Mouse (Mus musculus) neural tube, embryonic 13.5 days (tissue): ENCODE measurements around the gene Kansl1. TPM values are rescaled to one million over a fixed set of nuclear protein-coding genes. Genes with fewer than 3 reads are reported as not detected.

ENCODE experiments used
- ATAC-seq: fragments of 200-750 bp; cut with Nextera tagmentation; 2 replicates; pipeline ENCODE4 v1.8.0; 2017; ENCODE audit warnings: low read depth, mild to moderate bottlenecking, moderate TSS enrichment, moderate library complexity
- H3K27ac ChIP-seq: fragments of 300-500 bp; sonication (generic); replicated peaks from 2 replicates; pipeline ENCODE4 v1.5.1; 2015; ENCODE audit warnings: moderate library complexity, mild to moderate bottlenecking, inconsistent platforms
- H3K27me3 ChIP-seq: fragments of 300-500 bp; sonication (generic); 2 replicates; pipeline ENCODE4 v1.6.1; 2015; ENCODE audit warnings: mild to moderate bottlenecking, inconsistent platforms
- H3K36me3 ChIP-seq: fragments of 300-500 bp; sonication (generic); 2 replicates; pipeline ENCODE4 v1.6.1; 2015; ENCODE audit warnings: mild to moderate bottlenecking, inconsistent platforms
- H3K4me1 ChIP-seq: fragments of 300-500 bp; sonication (generic); replicated peaks from 2 replicates; pipeline ENCODE4 v1.6.1; 2015; ENCODE audit warnings: inconsistent platforms
- H3K4me2 ChIP-seq: fragments of 300-500 bp; sonication (generic); 2 replicates; pipeline ENCODE4 v1.6.1; 2015; ENCODE audit warnings: inconsistent platforms, mild to moderate bottlenecking, moderate library complexity
- H3K4me3 ChIP-seq: fragments of 300-500 bp; sonication (generic); 2 replicates; pipeline ENCODE4 v1.5.1; 2015; ENCODE audit warnings: mild to moderate bottlenecking, inconsistent platforms
- H3K9ac ChIP-seq: fragments of 300-500 bp; sonication (generic); 2 replicates; pipeline ENCODE4 v1.6.1; 2015; ENCODE audit warnings: moderate library complexity, mild to moderate bottlenecking, inconsistent platforms
- H3K9me3 ChIP-seq: fragments of 300-500 bp; sonication (generic); 2 replicates; pipeline ENCODE4 v1.6.1; 2016; ENCODE audit warnings: inconsistent platforms
- WGBS: fragments of 180-500 bp; shearing (Covaris S2); methylation state at CpG from one replicate; pipeline ENCODE4 v1.1.7; 2015; 5-methylcytosine and 5-hydroxymethylcytosine counted together
- polyA plus RNA-seq: library from polyadenylated mRNA; unstranded; fragments of >200 nt; fragmentation: Nextera tagmentation; extraction: Ambion mirVana; gene quantifications from 2 replicates; pipeline ENCODE4 v1.2.1, GENCODE M21; 2015

Gene Kansl1
- polyA plus RNA-seq, 1 experiment from 2014 or later: 28.9 TPM

DNA sequence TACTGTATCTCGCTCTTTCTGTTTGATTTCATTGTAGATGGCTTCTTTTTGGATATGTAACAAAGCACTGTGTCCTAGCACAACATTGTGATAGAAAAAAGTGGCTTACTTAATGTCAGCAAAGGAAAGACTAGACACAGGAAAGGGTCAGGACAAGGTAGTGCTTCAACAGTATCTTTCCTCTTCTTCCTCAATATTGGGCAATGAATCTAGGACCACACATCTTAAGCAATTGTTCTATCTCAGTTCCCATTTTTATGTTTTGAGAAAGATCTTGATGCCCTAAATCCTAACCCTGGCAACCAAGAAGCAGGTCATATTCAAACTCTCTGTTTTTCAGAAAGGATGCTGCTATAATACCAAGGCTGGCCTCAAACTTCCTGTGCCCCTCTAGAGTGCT lies 81.4 kb downstream of the Kansl1 start:
- no peak overlapping the region for H3K27ac ChIP-seq
- no peak overlapping the region for H3K4me3 ChIP-seq
- no peak overlapping the region for H3K9ac ChIP-seq
- no peaks in the 10 kb centered on the region for H3K27me3 ChIP-seq
- H3K36me3 ChIP-seq: no peaks in the 10 kb centered on the region
- H3K4me1 ChIP-seq: 0 out of 2 replicates have a peak, but pooled peaks cover 1% of the 10 kb centered on the region
- no peak for ATAC-seq
- H3K9me3 ChIP-seq: no peaks in the 10 kb centered on the region
- WGBS: 92% methylated on average over 1 of the region's 1 CpGs
- no peak overlapping the region for H3K4me2 ChIP-seq

GRCm38 (mm10) chr11:104386595-104386994 lies 82.1 kb downstream of the Kansl1 start:
- Histone ChIP-seq H3K9ac (no peak overlapping the region), H3K36me3 (no peaks in the 10 kb centered on the region), H3K4me2 (no peak overlapping the region), H3K4me3 (no peak overlapping the region), H3K27me3 (no peaks in the 10 kb centered on the region), H3K9me3 (no peaks in the 10 kb centered on the region), H3K4me1 (0 out of 2 replicates have a peak, but pooled peaks cover 7% of the 10 kb centered on the region), H3K27ac (no peak overlapping the region)
- 94% methylated on average over 1 of the region's 1 CpGs for WGBS
- no peak for ATAC-seq

DNA sequence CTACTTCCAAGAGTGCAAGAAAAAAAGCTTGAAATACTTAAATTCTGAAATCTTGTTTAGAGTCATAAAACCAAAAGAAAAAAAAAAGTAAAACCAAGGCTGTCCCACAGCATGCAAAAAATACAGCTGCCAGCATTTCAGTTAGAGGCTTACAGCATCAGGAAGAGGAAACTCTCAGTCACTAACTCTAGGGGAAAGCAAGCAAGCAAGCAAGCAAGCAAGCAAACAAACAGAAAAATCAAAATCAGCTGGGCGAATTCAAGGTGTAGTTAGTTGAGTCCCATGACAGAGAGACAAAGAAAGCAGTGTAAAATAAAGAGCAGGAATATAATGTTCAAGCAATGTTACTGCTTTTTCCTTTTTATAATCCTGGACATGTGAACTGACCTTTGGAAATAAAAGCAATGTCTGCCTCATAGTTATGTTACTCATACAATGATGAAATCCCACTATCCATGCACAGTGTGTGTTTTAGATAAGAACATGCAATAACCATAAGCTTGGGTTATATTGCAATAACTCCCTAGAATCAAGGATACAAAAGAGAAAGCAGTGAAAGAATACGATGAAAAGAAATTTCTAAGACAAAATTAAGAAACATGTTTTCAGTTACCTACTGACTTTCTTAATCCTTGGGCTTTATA lies 85.4 kb downstream of the Kansl1 start:
- Histone ChIP-seq H3K9me3 (no peaks in the 10 kb centered on the region), H3K4me1 (0 out of 2 replicates have a peak, but pooled peaks cover 7% of the 10 kb centered on the region), H3K4me3 (no peak overlapping the region), H3K9ac (no peak overlapping the region), H3K27ac (no peak overlapping the region), H3K4me2 (no peak overlapping the region), H3K27me3 (no peaks in the 10 kb centered on the region), H3K36me3 (no peaks in the 10 kb centered on the region)
- ATAC-seq: no peak
- 95% methylated on average over 2 of the region's 2 CpGs for WGBS

- 0 out of 2 replicates have a peak, but pooled peaks cover 7% of the 10 kb centered on the region for H3K4me1 ChIP-seq
- H3K9ac ChIP-seq: no peak overlapping the region
- no peaks in the 10 kb centered on the region for H3K9me3 ChIP-seq
- no peaks in the 10 kb centered on the region for H3K27me3 ChIP-seq
- ATAC-seq: no peak
- 84% methylated on average over 4 of the region's 4 CpGs for WGBS
- no peak overlapping the region for H3K4me3 ChIP-seq
- H3K4me2 ChIP-seq: no peak overlapping the region
- no peak overlapping the region for H3K27ac ChIP-seq
- 0 out of 2 replicates have a peak, but pooled peaks cover 5% of the 10 kb centered on the region for H3K36me3 ChIP-seq
These were observed 86.8 kb downstream of the Kansl1 start for GRCm38 (mm10) chr11:104381887-104382286.

DNA sequence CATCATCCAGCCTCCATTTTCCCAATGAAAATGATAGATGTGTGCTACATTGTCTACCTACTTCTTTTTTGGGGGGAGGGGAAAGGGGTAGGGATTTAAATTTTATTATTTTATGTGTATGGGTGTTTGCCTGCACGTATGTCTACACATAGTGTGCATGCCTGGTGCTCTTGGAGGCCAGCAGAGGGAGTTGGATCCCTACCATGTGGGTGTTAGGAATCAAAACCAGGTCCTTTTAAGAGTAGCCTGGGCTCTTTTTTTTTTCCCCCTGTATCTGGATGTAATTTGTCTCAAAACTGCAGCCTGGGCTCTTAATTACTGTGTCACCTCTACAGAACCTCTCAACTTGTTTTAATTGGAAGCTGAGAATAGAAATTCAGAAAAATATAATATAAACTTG lies 89.0 kb downstream of the Kansl1 start:
- Histone ChIP-seq H3K9ac (no peak overlapping the region), H3K36me3 (peaks cover 8% of the 10 kb centered on the region; the same call in 1 of the 2 replicates), H3K4me1 (0 out of 2 replicates have a peak, but pooled peaks cover 7% of the 10 kb centered on the region), H3K27ac (no peak overlapping the region), H3K4me3 (no peak overlapping the region), H3K27me3 (no peaks in the 10 kb centered on the region), H3K4me2 (no peak overlapping the region), H3K9me3 (no peaks in the 10 kb centered on the region)
- WGBS: 76% methylated on average over 1 of the region's 1 CpGs
- ATAC-seq: no peak

DNA sequence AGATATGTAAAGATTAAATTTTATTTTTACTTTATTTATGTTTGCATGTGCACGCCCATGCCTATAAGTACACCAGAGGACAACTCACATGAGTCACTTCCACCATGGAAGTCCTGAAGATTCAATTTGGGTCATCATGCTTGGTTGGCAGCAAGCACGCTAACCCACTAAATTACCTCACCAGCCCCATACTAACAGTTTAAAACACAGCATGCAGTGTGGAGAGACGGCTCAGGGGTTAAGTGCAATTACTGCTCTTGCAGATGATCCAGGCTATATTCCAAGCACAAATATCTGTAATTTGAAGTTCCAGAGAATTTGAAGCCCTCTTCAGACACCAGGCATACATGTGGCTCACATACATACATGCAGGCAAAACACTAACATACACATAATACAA lies 92.4 kb downstream of the Kansl1 start:
- Histone ChIP-seq H3K9ac (no peak overlapping the region), H3K4me3 (no peak overlapping the region), H3K4me1 (no peaks in the 10 kb centered on the region), H3K9me3 (no peaks in the 10 kb centered on the region), H3K27ac (no peak overlapping the region), H3K4me2 (no peak overlapping the region), H3K36me3 (peaks cover 15% of the 10 kb centered on the region), H3K27me3 (no peaks in the 10 kb centered on the region)
- WGBS: 88% methylated on average over 3 of the region's 3 CpGs
- no peak for ATAC-seq

GRCm38 (mm10) chr11:104367486-104368190 lies 101.0 kb downstream of the Kansl1 start:
- 89% methylated on average over 5 of the region's 5 CpGs for WGBS
- ATAC-seq: no peak
- H3K36me3 ChIP-seq: peaks cover 4% of the 10 kb centered on the region

GRCm38 (mm10) chr11:104363823-104364600 lies 104.6 kb downstream of the Kansl1 start:
- H3K4me2 ChIP-seq: no peak overlapping the region
- H3K36me3 ChIP-seq: peaks cover 3% of the 10 kb centered on the region; the same call in 1 of the 2 replicates
- no peak overlapping the region for H3K4me3 ChIP-seq
- no peaks in the 10 kb centered on the region for H3K9me3 ChIP-seq
- H3K4me1 ChIP-seq: no peaks in the 10 kb centered on the region
- no peaks in the 10 kb centered on the region for H3K27me3 ChIP-seq
- no peak for ATAC-seq
- WGBS: 93% methylated on average over 2 of the region's 2 CpGs
- no peak overlapping the region for H3K9ac ChIP-seq
- H3K27ac ChIP-seq: no peak overlapping the region

More at GRCm38 (mm10) chr11:104367486-104368190, 101.0 kb downstream of the Kansl1 start:
- H3K4me2 ChIP-seq: no peak overlapping the region
- no peaks in the 10 kb centered on the region for H3K4me1 ChIP-seq
- H3K27me3 ChIP-seq: no peaks in the 10 kb centered on the region
- no peaks in the 10 kb centered on the region for H3K9me3 ChIP-seq
- H3K27ac ChIP-seq: no peak overlapping the region
- H3K9ac ChIP-seq: no peak overlapping the region
- no peak overlapping the region for H3K4me3 ChIP-seq

DNA sequence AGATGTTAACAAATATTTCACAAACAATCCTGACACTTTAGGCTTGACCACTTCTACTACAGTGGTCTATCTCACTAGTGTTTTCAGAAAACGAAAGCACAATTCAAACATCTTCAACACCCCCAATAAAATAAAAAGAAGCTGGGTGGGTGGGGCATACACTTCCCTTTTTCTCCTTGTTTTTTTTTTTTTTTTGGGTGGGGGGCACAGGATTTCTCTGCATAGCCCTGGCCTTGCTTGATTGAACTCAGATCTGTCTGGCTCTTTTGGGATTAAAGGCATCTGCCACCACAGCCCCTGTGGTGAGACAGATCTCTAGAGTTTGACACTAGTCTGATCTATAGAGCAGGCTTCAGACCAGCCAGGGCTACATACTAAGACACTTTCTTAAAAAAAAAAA lies 106.0 kb downstream of the Kansl1 start:
- 100% methylated on average over 1 of the region's 1 CpGs for WGBS
- Histone ChIP-seq H3K27ac (no peak overlapping the region), H3K4me3 (no peak overlapping the region), H3K9me3 (no peaks in the 10 kb centered on the region), H3K9ac (no peak overlapping the region), H3K4me1 (no peaks in the 10 kb centered on the region), H3K4me2 (no peak overlapping the region), H3K27me3 (no peaks in the 10 kb centered on the region), H3K36me3 (peaks cover 3% of the 10 kb centered on the region; the same call in 1 of the 2 replicates)
- no peak for ATAC-seq

GRCm38 (mm10) chr11:104361790-104362189 lies 106.9 kb downstream of the Kansl1 start:
- Histone ChIP-seq H3K4me1 (no peaks in the 10 kb centered on the region), H3K9ac (no peak overlapping the region), H3K4me2 (no peak overlapping the region), H3K27ac (no peak overlapping the region), H3K27me3 (no peaks in the 10 kb centered on the region), H3K36me3 (peaks cover 7% of the 10 kb centered on the region), H3K4me3 (no peak overlapping the region), H3K9me3 (no peaks in the 10 kb centered on the region)
- no peak for ATAC-seq
- 79% methylated on average over 2 of the region's 2 CpGs for WGBS

- no peak for ATAC-seq
- Histone ChIP-seq H3K36me3 (peaks cover 74% of the 10 kb centered on the region), H3K9ac (no peak overlapping the region), H3K9me3 (no peaks in the 10 kb centered on the region), H3K27ac (no peak overlapping the region), H3K27me3 (no peaks in the 10 kb centered on the region), H3K4me3 (no peak overlapping the region), H3K4me2 (no peak overlapping the region), H3K4me1 (no peaks in the 10 kb centered on the region)
- WGBS: 68% methylated on average over 3 of the region's 3 CpGs
These were observed 121.7 kb downstream of the Kansl1 start for GRCm38 (mm10) chr11:104346931-104347330.

- no peak for ATAC-seq
- no peak overlapping the region for H3K4me2 ChIP-seq
- peaks cover 85% of the 10 kb centered on the region for H3K36me3 ChIP-seq
- no peaks in the 10 kb centered on the region for H3K9me3 ChIP-seq
- H3K4me1 ChIP-seq: no peaks in the 10 kb centered on the region
- H3K27ac ChIP-seq: no peak overlapping the region
- H3K27me3 ChIP-seq: no peaks in the 10 kb centered on the region
- WGBS: 90% methylated on average over 13 of the region's 13 CpGs
- no peak overlapping the region for H3K9ac ChIP-seq
- no peak overlapping the region for H3K4me3 ChIP-seq
These were observed 133.7 kb downstream of the Kansl1 start for GRCm38 (mm10) chr11:104334946-104335345.
